Mouse (Mus musculus) brown adipose tissue, adult 24 weeks (tissue): ENCODE measurements at regions not wholly inside any gene's neighbourhood (a gene's known extent, or its start where the extent isn't known, plus 50 kb on each side); places are given as distances from the start of the nearest gene placed in this dataset.
A peak's percentile ranks its signal among the peaks of the same experiment; 100 is the strongest.
"Not testable (repeated sequence)": the region's sequence is repeated elsewhere in the genome, so short reads cannot be mapped to it uniquely, and the experiment has no call there.

Source experiments
- H3K27ac ChIP-seq: fragments of 200-500 bp; replicated peaks from 2 replicates; pipeline ENCODE4 v1.5.1; 2012; ENCODE audit warnings: low read depth, mild to moderate bottlenecking, low read length
- H3K4me1 ChIP-seq: fragments of 200-500 bp; 2 replicates; pipeline ENCODE4 v1.6.1; 2012; ENCODE audit warnings: low read length, mixed read lengths; ENCODE audit not compliant: control insufficient read depth, insufficient read depth, insufficient read length
- H3K4me3 ChIP-seq: fragments of 200-500 bp; 2 replicates; pipeline ENCODE4 v1.5.1; 2012; ENCODE audit warnings: low read depth, mild to moderate bottlenecking, low read length, moderate library complexity; ENCODE audit not compliant: insufficient read depth

GRCm38 (mm10) chr5:149869441-149869840 lies 149.0 kb upstream of the Rxfp2 start:
- Histone ChIP-seq H3K4me3 (no peak overlapping the region), H3K27ac (no peak overlapping the region), H3K4me1 (no peaks in the 10 kb centered on the region)

GRCm38 (mm10) chr5:149870596-149870995 lies 147.9 kb upstream of the Rxfp2 start:
- no peaks in the 10 kb centered on the region for H3K4me1 ChIP-seq
- no peak overlapping the region for H3K4me3 ChIP-seq
- no peak overlapping the region for H3K27ac ChIP-seq

- Histone ChIP-seq H3K4me1 (no peaks in the 10 kb centered on the region), H3K27ac (no peak overlapping the region), H3K4me3 (no peak overlapping the region)
Measured at GRCm38 (mm10) chr5:149871521-149871920, 147.0 kb upstream of the Rxfp2 start.

GRCm38 (mm10) chr5:149873482-149874002 lies 144.9 kb upstream of the Rxfp2 start:
- no peak overlapping the region for H3K27ac ChIP-seq
- no peaks in the 10 kb centered on the region for H3K4me1 ChIP-seq
- H3K4me3 ChIP-seq: no peak overlapping the region

GRCm38 (mm10) chr5:149874342-149874741 lies 144.1 kb upstream of the Rxfp2 start:
- H3K4me3 ChIP-seq: no peak overlapping the region
- H3K27ac ChIP-seq: no peak overlapping the region
- no peaks in the 10 kb centered on the region for H3K4me1 ChIP-seq

- not testable (repeated sequence) for H3K4me3 ChIP-seq, H3K4me1 ChIP-seq
- peak overlapping the region; percentile 75 for H3K27ac ChIP-seq
Measured at GRCm38 (mm10) chr5:149892453-149892852, 126.0 kb upstream of the Rxfp2 start.

- Histone ChIP-seq H3K4me1 (peaks cover 4% of the 10 kb centered on the region; the same call in 1 of the 2 replicates), H3K27ac (no peak overlapping the region), H3K4me3 (no peak overlapping the region)
Measured at GRCm38 (mm10) chr5:149906927-149907326, 111.5 kb upstream of the Rxfp2 start.

- Histone ChIP-seq H3K4me3 (no peak overlapping the region), H3K4me1 (peaks cover 4% of the 10 kb centered on the region; the same call in 1 of the 2 replicates), H3K27ac (peak overlapping the region; percentile 84)
Measured at GRCm38 (mm10) chr5:149908376-149909078, 109.9 kb upstream of the Rxfp2 start.

GRCm38 (mm10) chr5:149909108-149909739 lies 109.3 kb upstream of the Rxfp2 start:
- peak overlapping the region; percentile 84 for H3K27ac ChIP-seq
- H3K4me3 ChIP-seq: peak overlapping the region; percentile 12; the same call in 1 of the 2 replicates
- H3K4me1 ChIP-seq: peaks cover 4% of the 10 kb centered on the region; the same call in 1 of the 2 replicates

GRCm38 (mm10) chr5:149909971-149910370 lies 108.5 kb upstream of the Rxfp2 start:
- peaks cover 4% of the 10 kb centered on the region; the same call in 1 of the 2 replicates for H3K4me1 ChIP-seq
- H3K27ac ChIP-seq: no peak overlapping the region
- H3K4me3 ChIP-seq: no peak overlapping the region

- peaks cover 4% of the 10 kb centered on the region; the same call in 1 of the 2 replicates for H3K4me1 ChIP-seq
- H3K4me3 ChIP-seq: no peak overlapping the region
- H3K27ac ChIP-seq: no peak overlapping the region
Measured at GRCm38 (mm10) chr5:149911968-149912367, 106.5 kb upstream of the Rxfp2 start.

GRCm38 (mm10) chr5:149915761-149916160 lies 102.7 kb upstream of the Rxfp2 start:
- no peaks in the 10 kb centered on the region for H3K4me1 ChIP-seq
- H3K4me3 ChIP-seq: no peak overlapping the region
- H3K27ac ChIP-seq: no peak overlapping the region

GRCm38 (mm10) chr5:149917374-149917773 lies 101.1 kb upstream of the Rxfp2 start:
- H3K4me1 ChIP-seq: no peaks in the 10 kb centered on the region
- no peak overlapping the region for H3K27ac ChIP-seq
- H3K4me3 ChIP-seq: no peak overlapping the region

- no peaks in the 10 kb centered on the region for H3K4me1 ChIP-seq
- no peak overlapping the region for H3K4me3 ChIP-seq
- H3K27ac ChIP-seq: no peak overlapping the region
Measured at GRCm38 (mm10) chr5:149919097-149919496, 99.4 kb upstream of the Rxfp2 start.

- Histone ChIP-seq H3K4me1 (no peaks in the 10 kb centered on the region), H3K4me3 (no peak overlapping the region), H3K27ac (no peak overlapping the region)
Measured at GRCm38 (mm10) chr5:149920326-149920725, 98.1 kb upstream of the Rxfp2 start.

GRCm38 (mm10) chr5:149924501-149924900 lies 94.0 kb upstream of the Rxfp2 start:
- Histone ChIP-seq H3K4me1 (no peaks in the 10 kb centered on the region), H3K4me3 (no peak overlapping the region)

More at GRCm38 (mm10) chr5:149924501-149924900, 94.0 kb upstream of the Rxfp2 start:
- no peak overlapping the region for H3K27ac ChIP-seq
